Comparison of ENCODE assay signal across 9 mouse cellular contexts in the genomic region with DNA sequence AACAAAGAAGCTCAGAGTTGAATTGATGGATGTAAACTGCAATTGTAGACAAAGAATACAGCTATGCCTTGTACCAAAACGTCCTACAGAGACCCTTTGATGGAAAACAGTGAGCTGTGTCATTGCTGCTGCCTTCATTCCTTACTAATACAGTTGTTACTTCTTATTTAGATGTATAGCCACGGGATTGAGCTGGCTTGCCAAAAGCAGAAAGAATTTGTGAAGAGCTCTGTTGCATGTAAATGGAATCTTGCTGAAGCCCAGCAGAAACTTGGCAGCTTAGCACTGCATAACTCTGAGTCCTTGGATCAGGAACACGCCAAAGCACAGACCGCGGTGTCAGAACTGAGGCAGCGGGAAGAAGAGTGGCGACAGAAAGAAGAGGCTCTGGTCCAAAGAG. TPM values are rescaled to one million over a fixed set of nuclear protein-coding genes. Genes with fewer than 3 reads are reported as not detected.
DNase-seq lines count a peak whose midpoint lies in the region; ATAC-seq and TF ChIP-seq lines count a peak whose summit lies in the region.
"Had no signal": no experiment of that assay in that cellular context is flagged by ENCODE, and none has a peak within 500 bp of the region (broad histone marks: within the 10 kb centered on the region; RNA-seq: fewer than 3 reads in every experiment).

No protein-coding gene starts in this region.

- H3K4me1 ChIP-seq in cerebellum, adult 2 months (ENCODE audit: control insufficient read depth, insufficient read depth, low read length) = peaks cover 10% of the 10 kb centered on the region; the same call in 1 of the 2 replicates
- peaks cover 10% of the 10 kb centered on the region for H3K4me1 ChIP-seq in hindbrain, embryonic 15.5 days (replicated peaks)
- H3K4me1 ChIP-seq in hindbrain, embryonic 10.5 days (replicated peaks) = peaks cover 10% of the 10 kb centered on the region
- peaks cover 26% of the 10 kb centered on the region for H3K4me1 ChIP-seq in neural tube, embryonic 15.5 days

- H3K27me3 ChIP-seq in cerebellum, adult 2 months (ENCODE audit: control insufficient read depth, insufficient read depth, low read length) = no peaks in the 10 kb centered on the region
- no peaks in the 10 kb centered on the region for H3K27me3 ChIP-seq in hindbrain, embryonic 15.5 days
- H3K27me3 ChIP-seq in hindbrain, embryonic 10.5 days (ENCODE audit: insufficient read depth, poor library complexity, severe bottlenecking) = no peaks in the 10 kb centered on the region
- no peaks in the 10 kb centered on the region for H3K27me3 ChIP-seq in neural tube, embryonic 15.5 days (replicated peaks)

- no peak overlapping the region for H3K9ac ChIP-seq in hindbrain, embryonic 15.5 days
- H3K9ac ChIP-seq in neural tube, embryonic 15.5 days (replicated peaks) = no peak overlapping the region

- no peak overlapping the region for H3K4me3 ChIP-seq in cerebellum, adult 2 months (replicated peaks; ENCODE audit: insufficient read depth, low read depth, low read length)
- no peak overlapping the region for H3K4me3 ChIP-seq in hindbrain, embryonic 15.5 days
- H3K4me3 ChIP-seq in hindbrain, embryonic 10.5 days = no peak overlapping the region
- no peak overlapping the region for H3K4me3 ChIP-seq in neural tube, embryonic 15.5 days (replicated peaks)

- 13% methylated on average over 7 of the region's 7 CpGs for WGBS in cerebellum, adult 2 months
- 54% methylated on average over 7 of the region's 7 CpGs for WGBS in hindbrain, embryonic 15.5 days
- 82% methylated on average over 7 of the region's 7 CpGs for WGBS in hindbrain, embryonic 10.5 days
- 64% methylated on average over 7 of the region's 7 CpGs for WGBS in neural tube, embryonic 15.5 days

- H3K4me2 ChIP-seq in hindbrain, embryonic 15.5 days = no peak overlapping the region
- H3K4me2 ChIP-seq in neural tube, embryonic 15.5 days = no peak overlapping the region

- no peaks in the 10 kb centered on the region for H3K9me3 ChIP-seq in hindbrain, embryonic 15.5 days
- no peaks in the 10 kb centered on the region for H3K9me3 ChIP-seq in hindbrain, embryonic 10.5 days
- H3K9me3 ChIP-seq in neural tube, embryonic 15.5 days (replicated peaks) = no peaks in the 10 kb centered on the region

- TF ChIP-seq CTCF in cerebellum, adult 2 months (IDR thresholded peaks at IDR 0.05; ENCODE audit: borderline replicate concordance, insufficient read depth, low read depth, low read length) = no peak

- H3K27ac ChIP-seq in cerebellum, adult 2 months (ENCODE audit: insufficient read depth, low read length) = peak overlapping the region; percentile 38; the same call in 1 of the 2 replicates
- H3K27ac ChIP-seq in hindbrain, embryonic 15.5 days (replicated peaks) = 0 out of 2 replicates have a peak overlapping the region, but pooled peaks have one; percentile 59
- no peak overlapping the region for H3K27ac ChIP-seq in hindbrain, embryonic 10.5 days
- peak overlapping the region; percentile 63 for H3K27ac ChIP-seq in neural tube, embryonic 15.5 days (replicated peaks)

- no peak for TF ChIP-seq POLR2A in cerebellum, adult 2 months (IDR thresholded peaks at IDR 0.05; ENCODE audit: borderline replicate concordance, insufficient read depth, low read length)

- no peak for ATAC-seq in cerebellum, adult (ENCODE audit: insufficient number of reproducible peaks, low FRiP score, low TSS enrichment)
- peak; percentile 20; the same call in 1 of the 2 replicates for ATAC-seq in hindbrain, embryonic 15.5 days (ENCODE audit: low FRiP score, low read depth)
- ATAC-seq in neural tube, embryonic 15.5 days (ENCODE audit: low FRiP score) = no peak

- H3K36me3 ChIP-seq in hindbrain, embryonic 15.5 days = peaks cover 17% of the 10 kb centered on the region
- H3K36me3 ChIP-seq in hindbrain, embryonic 10.5 days = peaks cover 73% of the 10 kb centered on the region
- peaks cover 27% of the 10 kb centered on the region for H3K36me3 ChIP-seq in neural tube, embryonic 15.5 days

- peak in 1 of 2 experiments; percentile 28 for DNase-seq in cerebellum, adult 2 months
- no peak for DNase-seq in hindbrain, embryonic 10.5 days (ENCODE audit: low spot score)
- DNase-seq in frontal cortex, postnatal 36 days (ENCODE audit: low spot score in 2 of 2) = peak; percentile 39 to 64
- DNase-seq in adrenal gland, postnatal 36 days = no peak
- DNase-seq in urinary bladder, postnatal 10 days (ENCODE audit: low spot score) = no peak

RNA-seq across cellular contexts. Expression of gene Cdc37l1, which starts 4.7 kb away (rescaled TPM):
- 86.2 and 91.8 TPM in 2 replicates for polyA plus RNA-seq in cerebellum, adult 2 months (2012; rRNA removed)
- polyA plus RNA-seq in hindbrain, embryonic 15.5 days (2015; fragmentation: Nextera tagmentation; extraction: Ambion mirVana) = 42.1 and 47.1 TPM in 2 replicates
- polyA plus RNA-seq in hindbrain, embryonic 10.5 days (2016; fragmentation: Nextera tagmentation; extraction: Ambion mirVana) = 37.0 and 38.6 TPM in 2 replicates
- 44.0 and 46.7 TPM in 2 replicates for polyA plus RNA-seq in neural tube, embryonic 15.5 days (2015; fragmentation: Nextera tagmentation; extraction: Ambion mirVana)
- total RNA-seq in adrenal gland, postnatal 36 days (2021) = 10 to 100 TPM; 43.4 to 52.5 TPM

RNA-seq across cellular contexts. Expression of gene 4430402I18Rik, which starts 27.3 kb away (rescaled TPM):
- 4.5 and 6.2 TPM in 2 replicates for polyA plus RNA-seq in cerebellum, adult 2 months (2012; rRNA removed)
- polyA plus RNA-seq in hindbrain, embryonic 15.5 days (2015; fragmentation: Nextera tagmentation; extraction: Ambion mirVana) = 0.72 and 1.7 TPM in 2 replicates
- 0.15 and 0.78 TPM in 2 replicates for polyA plus RNA-seq in hindbrain, embryonic 10.5 days (2016; fragmentation: Nextera tagmentation; extraction: Ambion mirVana)
- 0.78 and 0.96 TPM in 2 replicates for polyA plus RNA-seq in neural tube, embryonic 15.5 days (2015; fragmentation: Nextera tagmentation; extraction: Ambion mirVana)
- 1 to 10 TPM; 3.2 to 8.6 TPM for total RNA-seq in adrenal gland, postnatal 36 days (2021)
- total RNA-seq: common myeloid progenitor, adult 5-6 weeks had no signal

RNA-seq across cellular contexts. Expression of gene Plpp6, which starts 31.1 kb away (rescaled TPM):
- 29.7 and 31.9 TPM in 2 replicates for polyA plus RNA-seq in cerebellum, adult 2 months (2012; rRNA removed)
- polyA plus RNA-seq in hindbrain, embryonic 15.5 days (2015; fragmentation: Nextera tagmentation; extraction: Ambion mirVana) = 12.2 and 13.6 TPM in 2 replicates
- polyA plus RNA-seq in hindbrain, embryonic 10.5 days (2016; fragmentation: Nextera tagmentation; extraction: Ambion mirVana) = 5.2 and 5.6 TPM in 2 replicates
- 12.0 and 12.6 TPM in 2 replicates for polyA plus RNA-seq in neural tube, embryonic 15.5 days (2015; fragmentation: Nextera tagmentation; extraction: Ambion mirVana)
- total RNA-seq in adrenal gland, postnatal 36 days (2021) = 10 to 100 TPM; 25.4 to 43.7 TPM

RNA-seq across cellular contexts. Expression of gene Ak3, which starts 52.9 kb away (rescaled TPM):
- 63.9 and 64.7 TPM in 2 replicates for polyA plus RNA-seq in cerebellum, adult 2 months (2012; rRNA removed)
- 68.5 and 75.3 TPM in 2 replicates for polyA plus RNA-seq in hindbrain, embryonic 15.5 days (2015; fragmentation: Nextera tagmentation; extraction: Ambion mirVana)
- 65.4 and 72.9 TPM in 2 replicates for polyA plus RNA-seq in hindbrain, embryonic 10.5 days (2016; fragmentation: Nextera tagmentation; extraction: Ambion mirVana)
- polyA plus RNA-seq in neural tube, embryonic 15.5 days (2015; fragmentation: Nextera tagmentation; extraction: Ambion mirVana) = 66.1 and 69.8 TPM in 2 replicates
- total RNA-seq in adrenal gland, postnatal 36 days (2021) = 100 to 1,000 TPM; 146 to 253 TPM

Comparison
In these comparisons a context has a peak if more than half of its experiments do, and no peak if none do; other contexts are left out.
1. DNase-seq: peak in frontal cortex, postnatal 36 days (2 of 2); none in hindbrain, embryonic 10.5 days (single experiment), adrenal gland, postnatal 36 days (0 of 2) and urinary bladder, postnatal 10 days (single experiment).